Mouse (Mus musculus) limb, embryonic 11.5 days (tissue): Measurements from ENCODE around the gene Hist2h2bb. TPM values are rescaled to one million over a fixed set of nuclear protein-coding genes. Genes with fewer than 3 reads are reported as not detected.
A peak's percentile ranks its signal among the peaks of the same experiment; 100 is the strongest.
"Not testable (repeated sequence)": the region's sequence is repeated elsewhere in the genome, so short reads cannot be mapped to it uniquely, and the experiment has no call there.

Experiments
- ATAC-seq: fragments of 200-750 bp; cut with Nextera tagmentation; 2 replicates; pipeline ENCODE4 v1.8.0; 2017; ENCODE audit warnings: low read depth; ENCODE audit not compliant: insufficient number of reproducible peaks, low FRiP score, low TSS enrichment
- DNase-seq: peaks from one replicate; pipeline ENCODE4 v3.0.0-alpha.2; 2015; ENCODE audit warnings: low spot score
- H3K27ac ChIP-seq: fragments of 300-500 bp; sonication (generic); replicated peaks from 2 replicates; pipeline ENCODE4 v1.5.1; 2014; ENCODE audit warnings: low read depth, mild to moderate bottlenecking, low read length
- H3K27me3 ChIP-seq: fragments of 300-500 bp; sonication (generic); 2 replicates; pipeline ENCODE4 v1.6.1; 2014; ENCODE audit warnings: mild to moderate bottlenecking, low read length, mixed read lengths; ENCODE audit not compliant: control insufficient read depth, insufficient read depth
- H3K36me3 ChIP-seq: fragments of 300-500 bp; sonication (generic); 2 replicates; pipeline ENCODE4 v1.6.1; 2014; ENCODE audit warnings: mild to moderate bottlenecking, low read length, moderate library complexity, mixed read lengths; ENCODE audit not compliant: control insufficient read depth, insufficient read depth
- H3K4me1 ChIP-seq: fragments of 300-500 bp; sonication (generic); 2 replicates; pipeline ENCODE4 v1.6.1; 2014; ENCODE audit warnings: low read length, mixed read lengths; ENCODE audit not compliant: control insufficient read depth, insufficient read depth
- H3K4me2 ChIP-seq: fragments of 300-500 bp; sonication (generic); 2 replicates; pipeline ENCODE4 v1.6.1; 2014; ENCODE audit warnings: low read depth, mild to moderate bottlenecking, moderate library complexity; ENCODE audit not compliant: severe bottlenecking
- H3K4me3 ChIP-seq: fragments of 300-500 bp; sonication (generic); 2 replicates; pipeline ENCODE4 v1.5.1; 2014; ENCODE audit warnings: low read depth, low read length
- H3K9ac ChIP-seq: fragments of 300-500 bp; sonication (generic); 2 replicates; pipeline ENCODE4 v1.6.1; 2014; ENCODE audit warnings: mild to moderate bottlenecking, low read length
- H3K9me3 ChIP-seq: fragments of 300-500 bp; sonication (generic); 2 replicates; pipeline ENCODE4 v1.6.1; 2016; ENCODE audit warnings: low read length; ENCODE audit not compliant: control insufficient read depth
- WGBS: fragments of 180-500 bp; shearing (Covaris S2); extraction: QIAGEN DNeasy Blood & Tissue Kit; methylation state at CpG from one replicate; pipeline ENCODE4 v1.1.7; 2014; 5-methylcytosine and 5-hydroxymethylcytosine counted together
- polyA plus RNA-seq: library from polyadenylated mRNA; unstranded; fragments of >200 nt; fragmentation: Nextera tagmentation; extraction: Ambion mirVana; gene quantifications from 2 replicates; pipeline ENCODE4 v1.2.1, GENCODE M21; 2014

Gene Hist2h2bb
- polyA plus RNA-seq, 1 experiment from 2014 or later = 22.3 TPM

DNA sequence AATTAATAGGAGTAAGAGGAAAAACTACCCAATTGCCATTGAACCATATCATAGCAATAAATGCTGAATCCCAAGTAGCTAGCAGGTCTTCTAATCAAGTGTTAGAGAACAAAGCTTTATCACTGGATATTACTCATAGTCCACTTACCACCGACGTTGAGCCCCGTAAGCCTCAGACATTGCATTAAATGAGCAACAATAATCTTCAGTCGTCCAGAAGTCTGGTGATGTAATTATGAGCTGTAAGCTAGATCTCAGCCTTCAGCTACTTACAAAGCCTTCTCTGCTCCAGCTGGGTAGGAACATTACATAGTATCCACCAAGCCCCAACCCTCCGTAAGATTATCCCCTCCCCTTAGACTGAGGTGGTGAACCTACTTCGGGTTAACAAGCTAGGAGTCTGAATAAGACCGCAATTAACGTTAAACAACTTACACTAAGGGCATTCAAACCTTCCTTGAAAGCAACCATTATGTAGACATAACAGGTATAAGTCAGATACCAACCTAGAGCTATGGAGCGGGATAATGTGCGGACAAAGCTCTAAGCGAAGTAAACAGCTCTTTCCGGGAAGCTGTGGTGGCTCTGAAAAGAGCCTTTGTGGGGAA, 31.5 kb upstream of the Hist2h2bb start:
- no peaks in the 10 kb centered on the region for H3K36me3 ChIP-seq
- H3K4me3 ChIP-seq = peak overlapping the region; percentile 40
- H3K27me3 ChIP-seq = no peaks in the 10 kb centered on the region
- 0 out of 2 replicates have a peak, but pooled peaks cover 7% of the 10 kb centered on the region for H3K4me1 ChIP-seq
- H3K9ac ChIP-seq = peak overlapping the region; percentile 78
- ATAC-seq (no peak), DNase-seq (peak; percentile 63)
- H3K27ac ChIP-seq = peak overlapping the region; percentile 89
- H3K9me3 ChIP-seq = no peaks in the 10 kb centered on the region
- under 1% methylated on average over 12 of the region's 12 CpGs for WGBS
- peak overlapping the region; percentile 60 for H3K4me2 ChIP-seq

DNA sequence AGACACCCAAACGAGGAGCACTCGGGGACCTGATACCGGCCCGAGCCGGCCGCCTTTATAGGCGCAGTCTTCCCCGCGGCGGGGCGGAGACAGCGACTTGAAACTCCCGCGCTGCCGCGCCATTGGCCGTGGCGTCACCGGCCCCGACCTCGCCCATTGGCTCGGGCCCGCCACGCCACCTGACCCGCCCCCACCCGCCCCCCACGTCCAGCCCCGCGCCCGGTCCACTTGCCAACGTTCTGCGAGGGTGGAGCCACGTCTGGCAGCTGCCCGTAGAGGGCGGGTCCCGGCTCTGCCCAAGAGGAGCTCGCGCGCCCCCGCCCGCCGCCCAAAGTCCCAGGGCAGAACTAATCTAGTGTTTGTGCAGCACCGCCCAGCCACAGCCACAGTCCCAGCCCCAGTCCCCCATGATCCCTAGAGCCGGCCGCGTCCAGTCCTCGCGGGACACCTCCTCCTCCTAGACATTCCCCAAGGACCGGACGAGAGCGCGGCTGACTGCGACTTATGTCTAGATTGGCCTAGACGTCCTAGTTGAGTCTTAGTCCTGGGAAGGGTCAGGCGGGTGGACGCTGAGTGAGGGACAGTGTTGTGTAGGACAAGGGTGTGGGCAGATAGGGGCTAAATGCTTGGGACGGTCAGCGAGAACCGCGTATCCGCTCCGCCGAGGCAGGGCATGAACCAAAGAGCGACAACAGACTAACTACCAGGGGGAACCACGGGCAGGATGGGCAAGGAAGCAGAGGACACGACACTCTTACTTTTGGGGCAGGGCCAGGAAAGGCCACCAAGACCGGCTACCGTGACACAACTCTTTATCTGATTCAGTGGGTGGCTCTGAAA, 30.4 kb upstream of the Hist2h2bb start, which contains the start of gene Hist2h3c2:
Hist2h3c2 (minus strand) TSS at position 174 of the 840 bp plus-strand sequence.
- H3K9me3 ChIP-seq, H3K36me3 ChIP-seq, DNase-seq, H3K27me3 ChIP-seq: not testable (repeated sequence)
- Histone ChIP-seq H3K4me1 (peaks cover 17% of the 10 kb centered on the region; the same call in 1 of the 2 replicates), H3K4me3 (peak within 1 kb of the TSS; percentile 40), H3K9ac (peak within 1 kb of the TSS; percentile 78), H3K27ac (peak within 1 kb of the TSS; percentile 89), H3K4me2 (peak within 1 kb of the TSS; percentile 60)
- ATAC-seq = peak; percentile 91
- WGBS = 0% methylated on average over 10 of the region's 68 CpGs

DNA sequence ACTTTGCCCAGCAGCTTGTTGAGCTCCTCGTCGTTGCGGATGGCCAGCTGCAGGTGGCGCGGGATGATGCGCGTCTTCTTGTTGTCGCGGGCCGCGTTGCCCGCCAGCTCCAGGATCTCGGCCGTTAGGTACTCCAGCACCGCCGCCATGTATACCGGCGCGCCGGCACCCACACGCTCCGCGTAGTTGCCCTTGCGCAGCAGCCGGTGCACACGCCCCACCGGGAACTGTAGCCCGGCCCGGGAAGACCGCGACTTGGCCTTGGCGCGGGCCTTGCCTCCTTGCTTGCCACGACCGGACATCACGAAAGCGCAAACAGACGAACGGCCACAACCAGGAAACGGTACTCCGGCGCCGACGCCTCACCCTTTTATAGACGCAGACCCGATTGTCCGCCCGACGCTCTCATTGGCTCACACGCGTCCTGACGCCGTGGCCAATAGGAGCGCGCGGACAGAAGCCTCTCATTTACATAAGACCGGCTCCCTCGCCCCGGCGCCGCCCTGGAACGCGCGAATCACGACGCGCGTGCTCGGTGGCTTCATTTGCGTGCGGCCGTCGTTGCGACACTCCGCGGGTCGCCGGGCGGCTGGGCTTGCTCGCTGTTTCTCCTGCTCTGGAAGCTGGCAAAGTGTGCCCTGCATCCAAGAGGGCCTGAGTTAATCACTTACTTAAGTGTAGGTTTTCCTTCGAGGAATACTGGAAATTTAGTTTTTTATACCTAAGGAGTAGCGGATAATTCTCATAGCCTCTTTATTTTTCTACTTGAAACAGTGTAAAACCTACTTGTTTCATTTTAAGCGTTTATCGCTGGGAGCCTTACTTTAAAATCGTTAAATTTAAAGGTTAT, 29.4 kb upstream of the Hist2h2bb start, which contains the start of gene Hist2h2aa2:
Hist2h2aa2 (minus strand) TSS at position 328 of the 850 bp plus-strand sequence.
- peak within 1 kb of the TSS; percentile 24; the same call in 1 of the 2 replicates for H3K4me3 ChIP-seq
- ATAC-seq (peak; percentile 81), DNase-seq (peak; percentile 80)
- H3K9ac ChIP-seq = peak within 1 kb of the TSS; percentile 35; the same call in 1 of the 2 replicates
- H3K9me3 ChIP-seq, H3K27me3 ChIP-seq, H3K36me3 ChIP-seq: not testable (repeated sequence)
- H3K27ac ChIP-seq = peak within 1 kb of the TSS; percentile 79
- H3K4me2 ChIP-seq = peak within 1 kb of the TSS; percentile 20; the same call in 1 of the 2 replicates
- WGBS = 7% methylated on average over 17 of the region's 85 CpGs
- peaks cover 19% of the 10 kb centered on the region; the same call in 1 of the 2 replicates for H3K4me1 ChIP-seq

DNA sequence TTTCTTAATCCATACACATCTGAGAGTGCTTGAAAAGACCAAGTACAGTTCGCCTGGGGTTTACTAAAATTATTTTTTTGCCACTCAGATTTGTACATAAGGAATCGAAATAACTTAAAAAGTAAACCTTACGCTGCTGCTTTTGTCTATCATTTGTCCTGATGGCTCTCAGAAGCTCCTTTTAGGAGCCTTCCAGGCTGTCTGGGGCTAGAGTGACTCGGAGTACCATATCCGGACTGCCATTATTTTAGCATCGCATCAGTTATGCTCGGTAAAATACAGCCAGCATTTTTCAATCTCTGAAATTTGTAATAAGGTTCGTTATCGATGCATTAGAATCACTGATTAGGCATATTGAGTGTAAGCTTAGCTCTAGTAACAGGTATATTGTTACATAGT, 28.8 kb upstream of the Hist2h2bb start:
- peaks cover 19% of the 10 kb centered on the region; the same call in 1 of the 2 replicates for H3K4me1 ChIP-seq
- peak overlapping the region; percentile 20; the same call in 1 of the 2 replicates for H3K4me2 ChIP-seq

DNA sequence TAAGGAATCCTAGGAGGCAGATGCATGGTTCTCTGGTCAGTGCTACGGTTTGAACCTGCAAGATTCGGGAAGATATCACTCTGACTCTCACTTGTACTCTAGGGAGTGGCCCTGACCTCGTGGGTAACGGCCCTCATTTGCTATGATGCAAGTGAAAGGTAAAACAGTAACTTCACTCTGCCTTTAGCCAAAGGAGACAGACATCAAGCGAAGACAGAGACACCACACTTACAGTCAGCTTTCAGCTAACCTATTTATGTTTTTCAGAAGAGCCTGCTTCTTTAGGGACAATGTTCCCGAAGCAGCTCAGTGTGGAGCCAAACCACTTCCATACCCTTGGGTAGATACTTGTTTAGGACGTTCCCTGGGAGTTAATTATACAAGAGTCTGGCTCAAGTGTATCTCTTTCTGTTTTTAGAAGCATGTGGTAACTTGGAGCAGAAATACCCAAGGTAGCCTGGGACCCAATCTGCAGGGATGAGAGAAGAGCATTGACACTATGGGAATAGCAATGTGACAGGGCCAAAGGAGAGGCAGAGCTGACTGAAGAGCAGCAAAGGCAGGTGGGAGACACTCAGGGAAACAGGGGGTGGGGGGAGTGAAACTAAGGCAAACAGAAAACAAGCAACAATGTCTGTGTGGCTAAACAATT, 25.5 kb upstream of the Hist2h2bb start:
- Histone ChIP-seq H3K4me2 (0 out of 2 replicates have a peak overlapping the region, but pooled peaks have one; percentile 23), H3K36me3 (no peaks in the 10 kb centered on the region), H3K9me3 (no peaks in the 10 kb centered on the region), H3K4me3 (0 out of 2 replicates have a peak overlapping the region, but pooled peaks have one; percentile 5), H3K4me1 (peaks cover 23% of the 10 kb centered on the region), H3K27ac (peak overlapping the region; percentile 98), H3K9ac (peak overlapping the region; percentile 39), H3K27me3 (no peaks in the 10 kb centered on the region)
- no peak for ATAC-seq
- 85% methylated on average over 7 of the region's 7 CpGs for WGBS
- no peak for DNase-seq

More for the DNA sequence above, 28.8 kb upstream of the Hist2h2bb start:
- Histone ChIP-seq H3K27me3 (no peaks in the 10 kb centered on the region), H3K36me3 (no peaks in the 10 kb centered on the region), H3K9ac (peak overlapping the region; percentile 35; the same call in 1 of the 2 replicates), H3K4me3 (no peak overlapping the region), H3K27ac (peak overlapping the region; percentile 79), H3K9me3 (no peaks in the 10 kb centered on the region)
- ATAC-seq (no peak), DNase-seq (no peak)
- 81% methylated on average over 9 of the region's 9 CpGs for WGBS

DNA sequence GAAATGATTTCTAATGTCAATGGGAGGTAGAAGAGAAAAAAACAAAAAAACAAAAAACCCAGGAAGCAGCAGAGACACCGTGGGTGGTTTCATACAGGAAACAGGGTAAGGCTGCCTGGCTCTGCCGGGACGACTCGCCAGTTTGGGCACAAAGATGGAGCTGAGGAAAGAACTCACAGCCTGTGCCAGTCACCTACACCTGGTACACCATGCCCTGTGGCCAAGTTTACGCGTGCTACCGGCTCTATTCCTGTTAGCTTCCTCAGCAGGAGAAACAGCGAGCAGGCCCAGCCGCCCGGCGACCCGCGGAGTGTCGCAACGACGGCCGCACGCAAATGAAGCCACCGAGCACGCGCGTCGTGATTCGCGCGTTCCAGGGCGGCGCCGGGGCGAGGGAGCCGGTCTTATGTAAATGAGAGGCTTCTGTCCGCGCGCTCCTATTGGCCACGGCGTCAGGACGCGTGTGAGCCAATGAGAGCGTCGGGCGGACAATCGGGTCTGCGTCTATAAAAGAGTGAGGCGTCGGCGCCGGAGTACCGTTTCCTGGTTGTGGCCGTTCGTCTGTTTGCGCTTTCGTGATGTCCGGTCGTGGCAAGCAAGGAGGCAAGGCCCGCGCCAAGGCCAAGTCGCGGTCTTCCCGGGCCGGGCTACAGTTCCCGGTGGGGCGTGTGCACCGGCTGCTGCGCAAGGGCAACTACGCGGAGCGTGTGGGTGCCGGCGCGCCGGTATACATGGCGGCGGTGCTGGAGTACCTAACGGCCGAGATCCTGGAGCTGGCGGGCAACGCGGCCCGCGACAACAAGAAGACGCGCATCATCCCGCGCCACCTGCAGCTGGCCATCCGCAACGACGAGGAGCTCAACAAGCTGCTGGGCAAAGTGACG, 24.3 kb upstream of the Hist2h2bb start, which contains the start of gene Hist2h2aa1:
Hist2h2aa1 (plus strand) TSS at position 495 of the 884 bp plus-strand sequence.
- Histone ChIP-seq H3K9ac (peak within 1 kb of the TSS; percentile 83), H3K4me2 (peak within 1 kb of the TSS; percentile 68), H3K27ac (peak within 1 kb of the TSS; percentile 98), H3K4me1 (peaks cover 23% of the 10 kb centered on the region), H3K4me3 (peak within 1 kb of the TSS; percentile 33)
- H3K36me3 ChIP-seq, H3K27me3 ChIP-seq, H3K9me3 ChIP-seq: not testable (repeated sequence)
- DNase-seq (peak; percentile 83), ATAC-seq (peak; percentile 89)
- under 1% methylated on average over 30 of the region's 88 CpGs for WGBS

DNA sequence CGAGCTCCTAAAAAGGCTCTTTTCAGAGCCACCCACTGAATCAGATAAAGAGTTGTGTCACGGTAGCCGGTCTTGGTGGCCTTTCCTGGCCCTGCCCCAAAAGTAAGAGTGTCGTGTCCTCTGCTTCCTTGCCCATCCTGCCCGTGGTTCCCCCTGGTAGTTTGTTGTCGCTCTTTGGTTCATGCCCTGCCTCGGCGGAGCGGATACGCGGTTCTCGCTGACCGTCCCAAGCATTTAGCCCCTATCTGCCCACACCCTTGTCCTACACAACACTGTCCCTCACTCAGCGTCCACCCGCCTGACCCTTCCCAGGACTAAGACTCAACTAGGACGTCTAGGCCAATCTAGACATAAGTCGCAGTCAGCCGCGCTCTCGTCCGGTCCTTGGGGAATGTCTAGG, 23.5 kb upstream of the Hist2h2bb start:
- H3K27me3 ChIP-seq, DNase-seq, H3K36me3 ChIP-seq, ATAC-seq, H3K4me2 ChIP-seq, H3K9ac ChIP-seq, H3K9me3 ChIP-seq: not testable (repeated sequence)
- 0 out of 2 replicates have a peak overlapping the region, but pooled peaks have one; percentile 14 for H3K4me3 ChIP-seq
- H3K27ac ChIP-seq = peak overlapping the region; percentile 56; the same call in 1 of the 2 replicates
- peaks cover 29% of the 10 kb centered on the region for H3K4me1 ChIP-seq
- WGBS = 5% methylated on average over 10 of the region's 21 CpGs
